Mouse (Mus musculus): ENCODE data around the gene Atl1.

GRCm38 (mm10) chr12:69867338-69867737 lies 25.1 kb upstream of the Atl1 start:
- TF ChIP-seq POLR2A (IDR thresholded peaks at IDR 0.05; ENCODE audit: control insufficient read depth, low read depth, low read length) (no peak), CTCF (IDR thresholded peaks at IDR 0.05; ENCODE audit: control insufficient read depth, insufficient read depth, insufficient replicate concordance, low read depth, low read length) (no peak)
